Mouse (Mus musculus) T-helper 17 cell (primary cell): ENCODE measurements around the gene B3galt5.

Experiments
- in situ Hi-C, 2 experiments: fragments of 300-600 bp; cut with MboI, MseI; formaldehyde crosslinking; loops; 1 replicate in 1 of 2; 2 replicates in 1 of 2; pipeline ENCODE4 v1.15.1; 2025; ENCODE audit warnings: high pct_unique_total_duplicates in 2 of 2

Gene B3galt5

GRCm38 (mm10) chr16:96341269-96341668 lies 105.7 kb downstream of the B3galt5 start:
- in situ Hi-C loops = loop anchor here in 1 of 2 experiments (5.0 kb wide), 1 partner anchor 109 kb away; no protein-coding TSS in a partner anchor

DNA sequence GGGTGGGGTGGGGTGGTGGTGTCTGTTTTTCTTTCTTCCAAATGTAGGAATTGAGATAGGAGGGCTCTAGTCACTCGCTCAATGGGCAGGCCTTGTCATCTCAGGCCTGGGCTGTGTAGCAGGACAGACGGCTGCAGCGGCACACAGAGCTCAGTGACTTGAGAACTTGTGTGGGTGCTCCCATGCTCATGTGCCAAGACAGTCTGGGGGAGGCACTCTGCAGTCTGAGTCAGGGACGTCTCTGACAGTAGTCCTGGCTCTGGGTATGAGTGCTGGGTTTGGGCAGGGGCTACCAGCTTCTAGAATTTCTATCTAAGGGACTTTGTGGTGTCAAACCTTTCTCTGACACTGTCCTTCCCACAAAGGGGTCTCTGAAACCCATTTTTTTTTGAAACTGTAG lies 106.3 kb downstream of the B3galt5 start:
- in situ Hi-C loops = loop anchor here in 1 of 2 experiments (5.0 kb wide), 1 partner anchor 110 kb away; no protein-coding TSS in a partner anchor

DNA sequence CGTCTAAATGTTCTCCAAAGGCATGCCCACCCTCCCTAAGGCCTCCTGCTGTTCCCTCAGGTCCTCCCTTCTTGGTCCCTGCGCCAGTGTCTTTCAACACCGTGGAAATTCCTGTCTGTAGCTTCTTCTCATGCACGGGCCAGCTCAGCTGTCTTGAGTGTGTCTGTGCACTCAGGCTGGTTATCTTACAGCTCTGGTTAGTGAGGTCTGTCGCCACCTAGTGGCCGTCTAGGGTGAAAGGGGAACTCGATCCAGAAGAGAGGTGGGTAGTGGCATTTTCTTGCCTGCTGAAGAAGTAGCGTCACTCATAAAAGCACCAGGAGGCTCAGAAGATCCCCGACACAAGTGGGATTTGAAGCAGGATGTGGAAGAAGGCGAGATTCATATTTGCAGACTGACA lies 109.5 kb downstream of the B3galt5 start:
- in situ Hi-C loops = loop anchor here in 1 of 2 experiments (5.0 kb wide), 1 partner anchor 118 kb away; no protein-coding TSS in a partner anchor

GRCm38 (mm10) chr16:96348070-96348469 lies 112.5 kb downstream of the B3galt5 start:
- in situ Hi-C loops = loop anchor here in 1 of 2 experiments (5.0 kb wide), 1 partner anchor 121 kb away; no protein-coding TSS in a partner anchor

- in situ Hi-C loops = loop anchor here in 1 of 2 experiments (5.0 kb wide), 1 partner anchor 121 kb away; no protein-coding TSS in a partner anchor
These were observed 113.2 kb downstream of the B3galt5 start for GRCm38 (mm10) chr16:96348766-96349165.

DNA sequence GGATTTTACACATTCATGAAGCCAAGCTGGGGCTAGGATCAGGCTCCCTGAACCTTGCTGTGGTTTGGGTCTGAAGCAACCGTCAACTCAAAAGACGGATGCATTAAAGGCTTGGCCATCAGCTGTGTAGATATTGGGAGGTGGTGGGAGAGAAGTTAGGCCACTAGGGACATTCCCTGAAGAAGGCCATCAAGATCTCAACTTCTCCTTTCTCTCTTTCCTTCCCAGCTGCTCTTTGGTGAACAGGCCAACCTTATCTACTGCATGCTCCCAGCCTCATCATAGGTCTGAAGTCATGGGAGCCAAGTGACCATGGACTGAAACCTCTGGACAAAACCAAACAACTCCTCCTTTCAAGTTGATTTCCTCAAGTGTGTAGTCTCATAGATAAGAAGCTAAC lies 115.9 kb downstream of the B3galt5 start:
- in situ Hi-C loops = no loop called here

GRCm38 (mm10) chr16:96353296-96353896 lies 117.8 kb downstream of the B3galt5 start:
- in situ Hi-C loops = no loop called here

DNA sequence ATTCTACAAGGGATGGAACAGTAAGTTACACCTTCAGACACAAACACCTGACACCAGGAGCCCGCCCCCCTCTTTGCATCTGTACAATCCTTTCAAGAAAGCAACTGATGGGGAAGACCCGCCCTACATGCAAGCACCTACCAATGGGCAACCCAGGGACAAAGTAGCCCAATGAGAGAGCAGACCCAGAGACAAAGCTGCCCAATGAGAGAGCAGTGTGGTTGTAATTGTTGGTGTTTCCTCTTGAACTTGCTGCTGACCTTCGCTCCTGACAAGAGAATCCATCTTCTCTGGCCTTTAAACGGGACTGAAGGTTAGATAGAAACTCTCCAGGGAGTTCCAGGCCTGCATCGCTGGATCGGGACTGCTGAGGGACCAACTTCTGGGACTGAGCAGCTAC lies 118.4 kb downstream of the B3galt5 start:
- in situ Hi-C loops = no loop called here

- in situ Hi-C loops = no loop called here
These were observed 122.3 kb downstream of the B3galt5 start for GRCm38 (mm10) chr16:96357903-96358302.

- in situ Hi-C loops = loop anchor here (5.0 kb wide), 1 partner anchor 311 kb away; no protein-coding TSS in a partner anchor
These were observed 125.9 kb downstream of the B3galt5 start for GRCm38 (mm10) chr16:96361305-96362124.

DNA sequence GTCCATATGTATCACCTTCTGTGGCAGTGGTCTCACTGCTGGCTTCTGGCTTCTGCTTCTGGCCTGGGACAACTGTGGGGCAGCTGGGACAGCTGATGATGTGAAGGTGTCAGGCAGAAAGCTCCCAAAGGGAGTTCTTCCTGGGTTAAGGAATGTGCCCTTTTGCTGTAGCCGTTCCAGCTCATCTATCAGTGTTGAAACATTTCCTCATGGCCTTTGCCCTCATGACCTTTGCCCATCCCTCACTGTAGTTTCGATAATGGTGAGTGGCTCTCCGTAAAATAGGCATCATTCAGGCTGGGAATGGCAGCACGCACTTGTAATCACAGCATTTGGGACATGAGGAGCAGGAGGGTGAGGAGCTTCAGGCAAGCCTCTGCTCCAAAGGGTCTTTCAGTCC lies 127.3 kb downstream of the B3galt5 start:
- in situ Hi-C loops = loop anchor here (5.0 kb wide), 1 partner anchor 309 kb away; no protein-coding TSS in a partner anchor

DNA sequence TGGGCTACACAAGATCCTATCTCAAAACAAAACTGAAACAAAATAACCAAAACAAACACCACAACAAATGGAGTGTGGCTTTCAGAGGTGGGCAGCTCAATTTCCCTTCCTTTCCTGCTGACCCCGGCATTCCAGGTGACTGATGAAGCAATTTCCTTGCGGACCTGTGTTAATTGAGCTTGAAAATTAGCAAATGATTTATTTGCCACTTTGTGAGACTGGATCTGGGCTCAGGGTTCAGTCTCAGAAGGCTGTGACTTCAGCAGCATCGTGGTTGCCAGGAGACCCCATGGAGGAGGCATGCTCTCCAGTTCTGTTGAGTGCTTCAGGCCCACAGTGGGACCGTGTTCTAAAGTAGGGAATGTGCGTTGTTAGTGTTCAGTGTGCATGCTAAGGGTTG lies 127.7 kb downstream of the B3galt5 start:
- in situ Hi-C loops = loop anchor here (5.0 kb wide), 1 partner anchor 309 kb away; no protein-coding TSS in a partner anchor

DNA sequence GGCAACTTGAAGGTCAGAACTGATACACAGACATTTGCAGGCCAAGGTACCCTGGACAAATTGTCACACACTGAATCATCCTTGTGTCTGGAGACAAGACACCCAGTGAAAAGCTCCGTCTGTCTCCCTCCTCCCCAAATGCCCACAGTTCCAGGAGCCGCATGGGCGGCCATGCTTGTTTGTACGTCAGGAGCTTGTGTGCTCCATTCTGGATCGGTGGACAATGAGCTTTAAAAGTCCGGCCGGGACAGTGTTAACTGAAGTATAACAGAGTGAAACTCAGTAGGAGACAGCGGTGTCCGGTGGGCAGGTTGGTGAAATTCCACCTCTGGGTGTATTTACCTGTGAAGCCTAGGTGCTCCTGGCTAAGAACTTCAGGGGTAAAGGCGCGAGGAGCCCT lies 129.3 kb downstream of the B3galt5 start:
- in situ Hi-C loops = loop anchor here (5.0 kb wide), 1 partner anchor 307 kb away; no protein-coding TSS in a partner anchor
